Mouse (Mus musculus) heart, adult 8-10 months (tissue): Measurements from ENCODE around the gene Selenow. TPM values are rescaled to one million over a fixed set of nuclear protein-coding genes. Genes with fewer than 3 reads are reported as not detected.
"Not testable (repeated sequence)": the region's sequence is repeated elsewhere in the genome, so short reads cannot be mapped to it uniquely, and the experiment has no call there.

ENCODE experiments used
- DNase-seq: peaks from one replicate; pipeline ENCODE4 v3.0.0; 2022; ENCODE audit warnings: low spot score
- total RNA-seq, 4 experiments: library from RNA; stranded (reverse); gene quantifications; 2 replicates each; pipeline ENCODE4 v1.2.4; 2022

Gene Selenow
- total RNA-seq, 4 experiments from 2014 or later, result 183 to 219 (median 204) TPM

GRCm38 (mm10) chr7:15945721-15946536 lies 23.7 kb upstream of the Selenow start, which contains the start of gene Nop53:
Nop53 (minus strand) TSS chr7:15946074.
- DNase-seq, result peak; percentile 96

GRCm38 (mm10) chr7:15945211-15945610 lies 23.0 kb upstream of the Selenow start:
- DNase-seq, result no peak

GRCm38 (mm10) chr7:15944311-15944710 lies 22.1 kb upstream of the Selenow start:
- DNase-seq, result no peak

- DNase-seq, result no peak
These were observed 16.4 kb upstream of the Selenow start for GRCm38 (mm10) chr7:15938621-15939020.

- DNase-seq, result no peak
These were observed 15.3 kb upstream of the Selenow start for GRCm38 (mm10) chr7:15937491-15937890.

- peak; percentile 80 for DNase-seq
These were observed 11.5 kb upstream of the Selenow start for GRCm38 (mm10) chr7:15933437-15934359.

GRCm38 (mm10) chr7:15931635-15932034 lies 9.4 kb upstream of the Selenow start:
- DNase-seq, result no peak

GRCm38 (mm10) chr7:15930543-15930942 lies 8.3 kb upstream of the Selenow start:
- no peak for DNase-seq

- DNase-seq, result peak; percentile 74
These were observed 7.7 kb upstream of the Selenow start for GRCm38 (mm10) chr7:15929910-15930309.

- no peak for DNase-seq
These were observed 406 bp downstream of the Selenow start for GRCm38 (mm10) chr7:15921796-15922195.

- DNase-seq, result no peak
These were observed 1.5 kb downstream of the Selenow start for GRCm38 (mm10) chr7:15920645-15921190.

GRCm38 (mm10) chr7:15919947-15920346 lies 2.3 kb downstream of the Selenow start:
- DNase-seq, result no peak

- DNase-seq, result no peak
These were observed 3.8 kb downstream of the Selenow start for GRCm38 (mm10) chr7:15918371-15918770.

- DNase-seq, result no peak
These were observed 5.2 kb downstream of the Selenow start for GRCm38 (mm10) chr7:15916996-15917395.

- no peak for DNase-seq
These were observed 6.0 kb downstream of the Selenow start for GRCm38 (mm10) chr7:15916134-15916723.

GRCm38 (mm10) chr7:15915695-15916094 lies 6.5 kb downstream of the Selenow start:
- DNase-seq, result not testable (repeated sequence)

GRCm38 (mm10) chr7:15914751-15915150 lies 7.5 kb downstream of the Selenow start:
- DNase-seq, result no peak

GRCm38 (mm10) chr7:15914252-15914651 lies 8.0 kb downstream of the Selenow start:
- DNase-seq, result peak; percentile 33

GRCm38 (mm10) chr7:15912183-15912582 lies 10.0 kb downstream of the Selenow start:
- peak; percentile 50 for DNase-seq

- DNase-seq, result no peak
These were observed 11.7 kb downstream of the Selenow start for GRCm38 (mm10) chr7:15910521-15910920.

GRCm38 (mm10) chr7:15907971-15908590 lies 14.1 kb downstream of the Selenow start:
- no peak for DNase-seq
